Mouse (Mus musculus) heart, adult 18-20 months (tissue): ENCODE measurements around the gene Macrod2. TPM values are rescaled to one million over a fixed set of nuclear protein-coding genes. Genes with fewer than 3 reads are reported as not detected.
A peak's percentile ranks its signal among the peaks of the same experiment; 100 is the strongest.

ENCODE experiments used
- DNase-seq, 2 experiments: peaks; one replicate each; pipeline ENCODE4 v3.0.0; 2021 to 2022; ENCODE audit warnings: mixed read lengths in 1 of 2
- total RNA-seq, 2 experiments: library from RNA; stranded (reverse); gene quantifications; 2 replicates each; pipeline ENCODE4 v1.2.3; 2021

Gene Macrod2
- total RNA-seq, 2 experiments from 2014 or later, result 7.2 to 8.3 TPM

DNA sequence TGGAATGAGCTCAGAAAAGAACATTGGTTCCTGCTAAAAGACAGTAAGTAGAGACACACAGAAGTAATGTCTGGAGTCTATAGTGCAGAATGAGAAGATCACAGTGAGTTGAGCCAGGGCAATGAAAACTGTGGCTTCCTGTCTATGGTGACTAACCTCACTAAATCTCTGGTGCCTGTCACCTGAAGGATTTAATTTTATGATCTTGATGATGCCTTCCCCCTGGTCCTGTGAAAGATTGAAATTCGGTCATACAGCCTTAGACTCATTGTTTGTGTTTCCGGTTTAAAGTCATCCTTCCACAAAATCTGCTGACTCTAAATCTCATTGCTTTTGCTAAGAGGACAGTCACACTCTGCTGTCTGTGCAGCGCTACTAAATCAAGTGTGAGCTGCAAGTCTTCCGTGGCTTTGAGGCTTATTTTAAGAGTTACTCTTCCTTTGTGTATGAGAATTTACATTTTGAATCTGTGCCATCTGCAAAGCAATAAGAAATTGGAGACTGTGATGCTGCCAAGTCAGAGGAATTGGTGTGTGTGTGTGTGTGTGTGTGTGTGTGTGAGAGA is 1836.0 kb downstream of the Macrod2 start:
- no peak for DNase-seq

DNA sequence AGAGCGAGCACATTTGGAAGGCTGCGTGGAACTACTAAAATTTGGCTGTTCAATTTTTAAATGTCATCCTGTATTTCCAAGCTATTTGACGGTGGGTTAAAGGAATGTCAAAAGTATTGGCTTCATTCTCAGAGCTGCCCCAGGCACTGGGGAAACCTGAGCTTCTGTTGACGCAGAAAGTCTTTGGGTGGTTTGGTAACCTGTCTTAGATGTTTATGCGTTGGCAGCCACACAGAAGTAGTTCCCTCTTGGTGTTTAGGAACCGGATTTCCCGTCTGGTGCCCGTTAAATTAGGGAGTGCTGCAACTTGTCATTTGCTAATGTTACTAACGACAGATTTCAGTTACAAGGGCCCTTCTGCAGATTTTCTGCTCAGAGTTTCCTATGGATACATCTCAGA is 1837.7 kb downstream of the Macrod2 start:
- no peak for DNase-seq

DNA sequence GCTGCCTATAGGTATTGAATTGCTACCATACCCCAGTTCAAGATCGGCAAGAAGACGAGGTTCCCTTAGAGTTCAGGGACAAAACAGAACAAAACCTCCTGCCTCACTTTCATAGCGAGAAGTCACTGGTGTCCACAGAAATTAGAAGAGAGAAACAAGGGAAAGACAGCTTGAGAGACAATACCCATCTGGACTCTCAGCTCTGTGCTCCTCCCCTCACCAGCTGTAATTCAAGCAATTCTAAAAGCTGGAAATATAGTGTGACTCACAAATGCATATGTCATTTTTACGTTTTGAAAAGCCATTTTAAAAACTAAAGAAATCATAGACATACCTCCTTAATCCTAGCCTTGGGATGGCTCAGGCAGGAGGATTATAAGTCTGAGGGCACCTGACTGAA is 1848.4 kb downstream of the Macrod2 start:
- no peak for DNase-seq

DNA sequence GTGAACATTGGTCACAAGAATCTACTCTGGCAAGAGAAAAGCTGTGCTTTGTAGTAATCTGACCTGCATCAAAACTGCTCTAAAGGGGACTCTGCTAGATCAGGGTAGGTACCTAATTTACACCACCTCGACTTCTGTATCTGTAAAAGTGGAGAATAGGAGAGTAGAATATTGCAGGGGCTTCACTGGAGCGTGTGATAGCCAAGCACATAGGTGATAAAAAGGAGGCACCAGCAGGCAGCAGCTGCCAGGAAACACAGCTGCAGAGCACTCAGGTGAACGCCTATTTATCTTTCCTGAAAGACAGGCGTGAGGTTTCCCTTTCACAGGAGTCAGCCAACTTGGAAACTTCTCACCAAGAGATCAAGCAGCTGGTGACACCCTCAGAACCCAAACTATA is 1855.3 kb downstream of the Macrod2 start:
- DNase-seq, result no peak

DNA sequence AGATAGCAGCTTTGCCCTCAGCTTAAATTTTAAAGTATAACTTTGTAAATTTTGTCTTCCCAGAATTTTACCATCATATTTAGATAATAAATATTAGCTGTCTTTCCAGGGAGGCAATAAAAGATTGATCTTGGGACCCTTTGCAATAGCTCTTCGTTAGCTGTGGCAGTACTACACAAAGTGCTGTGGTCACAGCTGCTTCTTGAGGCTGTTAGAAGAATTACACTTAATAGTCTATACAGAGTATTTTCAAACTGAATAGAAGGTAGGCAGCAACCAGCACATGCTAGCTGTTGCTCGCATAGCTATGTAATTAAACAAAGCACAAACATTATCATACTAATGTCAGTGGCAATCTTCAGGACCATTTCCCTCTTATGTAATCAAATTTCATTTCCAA is 1856.4 kb downstream of the Macrod2 start:
- no peak for DNase-seq

DNA sequence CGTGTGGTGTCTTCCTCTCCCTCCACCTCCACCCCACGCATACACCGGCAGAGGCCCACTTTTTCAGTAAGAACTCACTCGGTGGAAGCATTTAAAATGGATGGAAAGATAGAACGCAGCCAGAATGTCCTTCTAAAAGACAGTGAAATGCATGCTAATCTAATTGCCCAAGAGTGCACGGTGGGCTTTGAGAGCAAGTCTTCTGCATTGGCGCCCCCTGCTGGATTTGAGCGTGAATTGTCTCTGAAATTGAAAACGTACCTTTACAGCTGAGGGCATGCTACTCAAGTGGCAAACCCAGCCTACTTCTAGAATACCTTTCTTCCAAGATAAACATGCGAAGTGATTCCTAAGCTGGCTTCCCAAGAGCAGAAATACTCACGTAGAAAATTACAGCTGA is 1858.8 kb downstream of the Macrod2 start:
- peak; percentile 6 to 61 for DNase-seq

DNA sequence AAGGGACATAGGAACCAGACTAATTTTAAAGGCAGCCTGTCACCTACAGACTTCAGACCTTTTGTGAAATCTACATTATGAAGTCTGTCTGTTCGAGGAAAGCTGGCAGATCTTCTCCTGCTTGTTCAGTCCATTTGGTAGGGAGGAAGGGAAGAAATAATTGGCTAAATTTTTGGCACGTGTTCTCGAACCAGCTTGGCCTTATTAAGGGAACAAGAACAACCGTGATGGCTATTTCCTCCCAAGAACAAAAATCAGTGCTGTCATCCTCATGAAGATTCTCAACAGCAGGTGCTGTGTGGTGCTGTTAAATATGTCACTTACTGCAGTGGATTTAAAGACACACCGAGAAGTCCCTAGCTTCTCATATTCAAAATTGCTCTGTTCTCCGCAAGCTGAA is 1859.5 kb downstream of the Macrod2 start:
- DNase-seq, result no peak

DNA sequence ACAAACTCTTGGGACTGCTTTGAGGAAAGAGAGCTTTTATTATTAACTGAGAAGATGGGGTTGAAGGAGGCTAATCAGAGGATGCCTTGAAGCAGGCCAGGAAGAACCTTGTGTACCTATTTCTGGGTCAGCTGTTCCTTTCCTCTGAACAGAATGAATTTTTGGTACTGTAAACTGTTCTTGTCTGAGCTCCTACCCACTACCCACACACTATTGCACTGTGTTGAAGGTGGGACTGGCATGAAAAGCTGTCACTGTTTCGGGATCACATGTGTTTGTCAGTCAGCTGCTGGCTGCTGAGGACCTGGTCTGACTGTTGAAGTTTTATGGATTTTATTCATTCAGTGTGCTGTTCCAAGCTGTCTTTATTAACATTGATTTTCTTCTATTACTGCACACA is 1862.4 kb downstream of the Macrod2 start:
- no peak for DNase-seq

DNA sequence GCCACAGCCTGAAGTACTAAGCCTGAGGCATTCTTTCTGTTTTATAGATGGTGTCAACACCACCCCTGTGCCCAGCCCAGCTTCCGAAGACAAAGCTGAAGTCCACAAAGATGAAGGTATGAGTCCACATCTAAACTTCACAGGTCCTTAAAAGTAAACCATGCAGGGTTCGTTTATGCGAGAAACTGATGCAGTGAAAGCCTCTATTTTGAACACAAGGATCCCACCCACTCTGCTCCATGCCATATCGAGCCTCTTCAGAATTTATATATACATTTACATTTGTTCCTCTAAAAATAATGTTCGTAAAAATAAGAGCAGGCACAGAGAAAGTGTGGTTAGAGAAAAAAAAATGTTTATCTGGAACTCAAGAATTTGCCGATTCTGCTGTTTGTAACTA is 1865.9 kb downstream of the Macrod2 start:
- no peak for DNase-seq

DNA sequence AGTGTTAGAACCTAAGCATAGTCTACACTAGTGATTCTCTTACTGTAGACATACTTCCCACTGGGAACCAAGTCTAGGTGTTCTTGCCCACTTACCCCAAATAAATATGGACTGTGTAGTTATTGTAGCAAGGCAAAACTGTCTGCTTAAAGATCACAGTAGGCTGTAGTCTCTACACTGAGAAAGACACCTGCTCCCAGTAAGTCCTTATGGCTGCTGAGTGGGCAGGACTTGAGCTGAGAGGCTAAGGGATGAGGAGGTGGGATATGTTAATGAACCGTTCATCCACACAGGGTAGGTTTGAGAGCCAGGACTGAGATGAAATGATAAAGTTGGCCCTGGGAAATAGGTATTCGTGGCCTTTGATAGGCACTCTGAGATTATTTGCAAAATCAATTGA is 1869.6 kb downstream of the Macrod2 start:
- DNase-seq, result no peak

DNA sequence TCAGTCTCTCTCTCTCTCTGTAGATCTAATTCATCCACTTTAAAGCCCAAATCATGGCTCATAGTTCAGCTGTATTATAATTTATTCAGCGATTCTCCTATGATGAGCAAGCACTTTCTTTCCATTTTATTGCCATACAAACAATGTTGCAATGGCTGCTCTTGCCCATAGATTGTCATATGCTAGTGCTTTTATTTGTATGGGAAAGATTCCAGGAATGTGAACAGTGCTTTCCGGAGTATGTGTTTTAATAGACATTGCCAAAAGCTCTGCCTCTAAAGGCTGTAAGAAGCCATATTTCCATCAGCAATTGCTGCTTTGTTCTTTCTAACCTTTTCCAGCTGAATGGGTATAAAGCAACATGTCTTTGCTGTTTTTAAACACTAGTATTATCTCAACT is 1872.7 kb downstream of the Macrod2 start:
- no peak for DNase-seq

DNA sequence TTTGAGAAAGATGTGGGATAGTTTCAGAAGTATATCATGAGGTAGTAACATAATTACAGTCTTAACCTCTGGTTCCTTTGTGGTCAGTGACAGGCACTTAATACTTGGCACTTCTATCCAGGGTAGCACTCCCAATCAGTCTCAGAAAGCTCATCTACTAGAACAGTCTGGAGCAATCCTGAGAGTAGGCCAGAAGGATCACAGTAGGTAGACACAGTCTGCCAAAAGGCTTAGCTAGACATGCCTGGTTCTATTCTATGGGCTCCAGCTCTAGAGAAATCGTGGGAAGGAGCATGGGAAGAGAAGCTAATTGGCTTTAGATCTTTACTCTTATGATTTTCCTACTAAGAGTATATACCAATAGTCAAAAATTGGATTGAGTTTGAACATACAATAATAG is 1891.7 kb downstream of the Macrod2 start:
- DNase-seq, result no peak

DNA sequence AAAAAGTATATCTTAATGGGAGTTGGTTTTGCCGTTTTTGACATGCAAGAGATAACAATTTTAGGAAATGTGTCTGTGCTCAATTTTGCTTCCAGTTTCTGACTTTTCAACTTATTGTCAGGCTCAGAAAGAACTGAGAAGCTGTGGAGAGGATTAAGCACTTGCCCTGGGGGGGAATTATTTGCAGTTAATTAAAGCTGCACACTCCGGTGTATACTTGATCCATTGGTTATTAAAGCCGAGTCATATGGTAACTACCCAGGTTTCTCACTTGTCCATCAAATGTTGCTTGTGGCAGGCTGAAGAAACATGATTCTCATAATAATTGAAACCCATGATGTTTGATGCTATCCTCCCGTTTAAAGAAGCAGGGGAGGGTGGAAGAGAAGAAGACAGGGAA is 1899.7 kb downstream of the Macrod2 start:
- DNase-seq, result no peak

DNA sequence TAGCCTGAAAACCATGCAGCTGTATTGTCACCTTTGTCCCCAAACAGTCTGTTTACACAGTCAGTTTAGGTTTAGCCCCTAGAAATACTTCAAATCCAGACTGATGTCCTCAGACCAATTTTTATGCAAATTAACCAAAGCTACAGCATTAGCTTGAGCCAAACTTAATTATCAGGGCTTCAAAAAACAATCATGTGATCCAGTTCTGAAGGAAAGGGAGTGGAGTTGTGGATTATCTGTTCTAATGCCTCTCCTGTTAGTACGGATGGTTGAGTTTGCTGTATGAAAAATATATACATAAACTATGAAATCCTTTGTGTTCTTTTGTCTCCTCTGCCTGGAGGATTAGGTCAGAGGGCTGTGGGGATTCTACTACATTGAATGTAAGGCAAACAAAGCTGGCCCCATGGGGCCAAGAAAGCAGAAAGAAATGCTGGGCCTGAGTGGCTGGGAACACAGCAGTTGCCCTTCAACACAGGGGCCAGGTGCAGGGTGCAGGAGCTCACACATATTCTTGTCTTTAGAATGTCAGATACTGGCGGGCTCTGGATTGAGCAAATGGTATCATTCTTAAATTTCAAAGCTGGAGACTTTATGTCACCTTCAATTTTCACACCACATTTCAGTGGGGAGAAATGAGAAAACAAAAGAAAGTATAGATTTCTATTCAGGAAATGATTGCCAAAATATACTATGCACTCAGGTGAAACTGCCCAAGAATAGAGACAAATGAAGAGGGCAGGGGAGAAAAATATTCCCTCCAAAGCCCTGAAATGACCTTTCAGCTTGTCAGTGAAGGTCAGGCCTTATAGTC is 1908.2 kb downstream of the Macrod2 start:
- DNase-seq, result no peak

DNA sequence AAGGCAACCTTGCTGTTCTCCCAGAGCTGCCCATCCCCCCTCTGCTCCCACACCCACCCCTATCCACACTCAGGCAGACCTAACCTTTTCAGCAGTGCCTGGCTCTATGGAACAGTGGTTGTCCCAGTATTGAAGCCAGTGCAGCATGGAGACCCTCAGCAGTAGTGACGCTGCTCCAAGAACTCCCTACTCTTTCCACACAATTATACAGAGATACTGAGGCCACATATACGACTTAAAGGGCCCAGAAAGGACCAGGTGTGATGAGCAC is 1908.7 kb downstream of the Macrod2 start:
- DNase-seq, result no peak

DNA sequence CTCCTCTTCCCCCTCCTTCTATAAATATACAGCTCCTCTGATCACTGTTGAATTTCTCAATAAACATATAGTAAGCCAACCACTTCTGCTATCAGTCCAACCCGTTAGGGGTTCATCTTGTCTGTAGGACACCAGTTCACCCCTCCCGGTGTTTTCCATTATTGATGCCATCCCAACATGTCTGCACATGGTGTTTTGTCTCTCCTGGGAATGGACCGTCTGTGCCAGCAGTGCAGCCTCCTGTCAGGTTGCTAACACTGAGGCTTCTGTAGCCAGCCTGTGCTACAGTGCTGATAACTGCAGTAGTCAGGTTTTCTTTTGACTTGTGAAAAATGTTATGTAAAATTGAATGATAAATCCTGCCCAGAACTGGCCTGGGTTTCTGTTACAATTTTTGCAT is 1928.0 kb downstream of the Macrod2 start:
- no peak for DNase-seq

DNA sequence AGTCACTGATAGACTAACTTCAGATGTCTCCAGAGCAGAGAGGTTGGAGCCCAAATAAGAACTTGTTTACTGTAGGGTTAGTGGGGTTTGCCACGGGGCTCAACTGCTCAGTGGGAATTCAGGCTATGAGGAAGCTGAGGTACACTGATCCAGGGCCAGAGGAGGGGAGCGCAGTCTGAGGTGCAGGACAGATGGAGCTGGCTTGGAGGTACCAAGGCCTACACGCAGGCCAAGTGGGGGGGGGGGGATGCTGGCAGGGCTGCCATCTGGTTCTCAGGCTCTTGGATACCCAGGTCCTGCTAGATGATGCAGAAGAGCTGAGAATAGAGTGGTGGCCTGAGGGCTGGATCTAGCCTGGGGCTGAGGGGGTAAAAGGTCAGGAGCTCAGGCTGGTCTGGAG is 1931.6 kb downstream of the Macrod2 start:
- DNase-seq, result no peak

DNA sequence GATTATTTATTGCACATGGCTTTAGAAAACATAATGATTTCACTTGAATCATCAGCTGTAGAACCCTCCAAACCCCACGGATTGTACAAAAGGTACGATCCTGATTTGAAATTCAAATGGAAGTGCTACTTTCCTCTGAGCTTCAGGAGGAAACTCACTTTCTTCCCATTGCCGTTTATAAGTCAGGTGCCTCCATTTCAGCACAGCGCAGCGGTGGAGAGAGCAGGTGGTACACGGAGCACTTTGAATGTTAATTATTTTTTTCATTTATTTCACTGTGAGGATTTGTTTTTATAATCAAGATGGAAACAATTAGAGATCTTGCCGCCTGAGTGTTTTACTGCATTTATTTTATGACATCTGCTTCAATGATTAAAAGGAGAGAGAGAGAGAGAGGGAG is 1934.7 kb downstream of the Macrod2 start:
- no peak for DNase-seq

DNA sequence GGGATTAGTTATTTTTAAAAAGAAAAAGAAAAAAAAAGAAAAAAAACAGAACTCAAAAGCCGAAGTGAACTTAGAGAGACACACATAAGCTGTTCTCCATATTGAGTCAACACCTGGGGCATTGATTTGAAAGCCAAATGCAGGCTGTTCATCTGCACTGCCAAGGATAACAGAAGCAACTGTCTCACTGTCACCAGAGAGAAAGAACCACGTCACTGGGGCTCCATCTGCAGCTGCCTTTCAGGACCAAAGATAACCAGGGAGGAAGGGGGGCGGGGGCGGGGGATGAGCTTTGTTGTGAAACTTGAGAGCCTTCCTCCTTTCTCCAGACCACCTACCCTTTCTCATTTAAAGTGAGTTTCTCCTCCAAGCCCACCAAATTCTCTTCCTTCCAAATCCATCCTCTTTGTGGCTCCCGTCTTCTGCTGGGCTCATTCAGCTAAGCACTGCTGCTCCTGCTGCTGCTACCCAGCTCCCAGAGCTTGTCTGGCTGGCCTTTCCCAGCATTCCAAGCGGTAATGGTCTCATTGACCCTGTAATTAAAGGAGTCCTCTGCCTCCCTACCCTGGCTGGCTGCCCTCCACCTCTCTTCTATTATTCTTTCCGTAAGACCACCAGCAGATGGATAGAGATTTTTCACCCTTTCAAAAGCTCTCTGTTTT is 1939.5 kb downstream of the Macrod2 start:
- no peak for DNase-seq

DNA sequence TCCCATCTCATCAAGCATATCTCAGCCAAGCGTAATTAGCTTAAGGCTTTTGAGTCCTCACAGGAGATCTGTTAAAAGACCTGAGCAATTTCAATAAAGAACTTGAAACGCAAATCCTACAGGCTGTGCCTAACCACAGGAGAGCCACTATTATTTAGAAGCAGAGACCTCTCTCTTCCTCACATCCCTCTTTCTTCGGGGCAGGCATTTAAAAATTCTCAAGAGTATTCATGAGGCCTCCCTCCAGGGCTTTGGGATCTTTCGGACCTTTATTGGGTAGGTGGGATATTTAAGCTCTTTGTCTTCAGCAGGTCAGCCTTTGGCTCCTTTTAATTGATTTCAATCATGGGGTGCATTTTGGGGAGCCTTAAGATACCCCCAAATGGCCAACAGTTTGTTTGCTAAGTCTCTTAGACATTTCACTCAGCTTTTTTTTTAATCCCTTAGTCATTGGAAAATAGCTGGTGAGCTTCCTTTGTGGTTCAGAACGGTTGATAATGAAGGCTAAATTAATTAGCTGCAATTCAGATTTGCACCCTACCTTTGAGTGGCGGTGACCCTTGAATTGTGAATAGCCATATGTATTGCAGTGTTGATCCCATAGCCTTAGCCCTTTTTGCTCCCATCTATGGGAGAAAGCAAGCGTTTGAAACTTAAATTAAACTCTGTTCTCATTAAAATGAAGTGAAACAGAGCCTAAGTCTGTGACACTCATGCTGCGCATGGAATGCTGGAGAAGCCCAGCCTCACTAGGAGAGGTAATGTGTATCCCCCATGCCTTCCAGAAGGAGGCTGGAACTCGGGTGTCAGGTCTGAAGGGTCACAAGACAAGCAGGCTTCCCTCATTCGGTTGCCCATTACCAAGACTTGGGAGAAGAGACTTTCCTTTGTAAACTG is 1940.2 kb downstream of the Macrod2 start:
- no peak for DNase-seq

DNA sequence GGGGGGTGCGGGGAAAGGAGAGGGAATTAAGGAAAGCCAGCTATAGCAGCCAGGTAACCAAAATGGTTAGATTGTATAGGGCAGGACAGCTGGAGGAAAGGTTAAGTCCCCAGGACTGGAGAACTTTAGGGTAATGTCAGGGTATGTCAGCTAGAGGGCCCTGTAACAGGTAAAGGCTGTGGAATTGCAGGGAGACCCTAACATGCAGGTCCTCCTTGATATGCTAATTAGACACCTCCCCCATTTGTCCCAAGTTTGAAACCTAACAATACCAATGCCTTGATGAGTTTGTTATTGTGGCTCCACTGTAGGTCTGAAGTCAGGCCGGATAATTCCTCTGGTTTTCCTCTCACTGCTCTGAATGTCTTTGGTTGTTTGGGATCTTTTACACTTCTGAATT is 1948.9 kb downstream of the Macrod2 start:
- no peak for DNase-seq

DNA sequence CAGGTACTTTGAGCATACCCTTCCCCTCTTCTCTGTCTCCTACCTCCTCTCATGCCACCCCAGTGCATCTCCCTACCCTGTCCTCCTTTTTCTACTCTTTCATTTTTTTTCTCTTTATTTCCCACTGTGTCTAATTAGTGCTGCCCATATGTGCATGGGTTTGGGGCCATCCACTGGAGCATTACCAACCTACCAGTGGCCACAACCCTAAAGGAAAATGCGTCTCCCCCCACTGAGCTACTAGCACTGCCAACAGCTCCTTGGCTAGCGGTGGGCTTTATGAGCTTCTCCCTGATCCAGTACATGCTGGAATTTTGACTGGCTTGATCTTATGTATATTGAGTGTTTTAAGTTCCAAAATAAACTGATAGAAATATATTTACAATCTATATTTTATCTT is 1949.6 kb downstream of the Macrod2 start:
- DNase-seq, result no peak

DNA sequence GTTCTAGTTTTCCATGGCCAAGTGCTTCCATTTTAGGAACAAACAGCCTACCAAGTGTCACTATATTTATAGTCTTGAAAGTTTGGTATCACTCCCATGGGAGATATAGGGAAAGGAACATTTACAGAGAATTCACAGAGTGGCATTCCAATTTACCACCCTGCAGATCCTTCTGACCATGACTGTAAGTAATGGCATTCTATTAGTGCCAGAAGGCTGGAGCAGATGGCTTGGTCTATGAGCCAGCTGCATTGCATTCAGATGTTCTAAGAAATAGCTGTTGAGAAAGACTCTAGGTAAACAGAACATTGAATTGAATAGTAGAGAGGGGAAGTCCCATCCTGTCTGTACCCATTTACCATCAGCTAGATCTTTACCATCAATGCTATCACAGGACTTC is 1954.7 kb downstream of the Macrod2 start:
- no peak for DNase-seq
